Mouse (Mus musculus): ENCODE results near the gene Rnf224. TPM values are rescaled to one million over a fixed set of nuclear protein-coding genes. Genes with fewer than 3 reads are reported as not detected.

Gene Rnf224
- polyA plus RNA-seq, 1 experiment: not detected

DNA sequence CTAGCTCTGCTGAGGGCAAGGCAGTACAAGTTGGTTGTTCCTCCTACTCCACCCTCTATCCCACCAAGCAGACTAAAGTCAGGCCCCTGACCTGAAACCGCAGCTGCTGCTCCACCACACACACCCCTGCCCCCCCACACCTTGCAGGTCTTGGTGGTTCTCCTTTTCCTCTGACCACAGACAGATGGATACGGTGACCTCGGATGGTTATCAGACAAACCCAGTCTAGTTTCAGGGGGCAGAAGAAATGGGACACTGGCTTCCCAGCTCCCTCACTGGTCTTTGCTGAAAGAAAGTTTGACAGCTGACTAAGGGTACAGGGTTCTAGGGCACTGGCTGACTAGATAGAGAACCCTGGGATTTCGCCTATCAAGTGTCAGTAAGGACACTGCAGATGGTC, 3.2 kb downstream of the Rnf224 start:
- TF ChIP-seq POLR2A (IDR thresholded peaks at IDR 0.05; ENCODE audit: insufficient read depth, low read depth, low read length) (no peak), CTCF (IDR thresholded peaks at IDR 0.05; ENCODE audit: insufficient read depth, low read depth, low read length) (no peak)
- Histone ChIP-seq H3K4me1 (ENCODE audit: control insufficient read depth, insufficient read depth, low read length) (peaks cover 5% of the 10 kb centered on the region), H3K27ac (ENCODE audit: insufficient read depth, low read depth, low read length) (no peak overlapping the region), H3K4me3 (ENCODE audit: insufficient read depth, low read depth, low read length) (no peak overlapping the region)
- WGBS: 80% methylated on average over 4 of the region's 4 CpGs

DNA sequence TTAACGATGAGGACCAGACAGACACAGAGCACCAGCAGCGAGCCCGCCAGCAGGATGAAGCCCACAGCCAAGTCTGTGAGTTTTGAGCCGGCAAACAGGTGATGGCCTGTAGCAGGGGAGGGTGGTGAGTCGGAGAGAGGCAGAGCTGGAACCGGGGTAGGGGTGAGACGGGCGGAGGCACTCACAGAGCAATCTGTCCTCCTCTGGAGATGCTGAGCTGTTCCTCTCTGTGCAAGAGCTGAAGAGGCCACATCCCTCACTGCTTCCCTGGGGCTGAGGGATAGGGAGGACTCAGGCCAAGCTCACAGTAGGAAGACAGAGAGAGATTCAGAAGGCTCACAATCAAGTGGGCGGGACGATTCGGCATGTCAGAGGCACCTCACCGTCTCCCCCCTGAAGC, 5.5 kb downstream of the Rnf224 start:
- H3K4me1 ChIP-seq (ENCODE audit: control insufficient read depth, insufficient read depth, low read length): peaks cover 5% of the 10 kb centered on the region
- no peak overlapping the region for H3K27ac ChIP-seq (ENCODE audit: insufficient read depth, low read depth, low read length)
- H3K4me3 ChIP-seq (ENCODE audit: insufficient read depth, low read depth, low read length): no peak overlapping the region
- WGBS: 56% methylated on average over 12 of the region's 12 CpGs
- TF ChIP-seq POLR2A (IDR thresholded peaks at IDR 0.05; ENCODE audit: insufficient read depth, low read depth, low read length) (no peak), CTCF (IDR thresholded peaks at IDR 0.05; ENCODE audit: insufficient read depth, low read depth, low read length) (no peak)

DNA sequence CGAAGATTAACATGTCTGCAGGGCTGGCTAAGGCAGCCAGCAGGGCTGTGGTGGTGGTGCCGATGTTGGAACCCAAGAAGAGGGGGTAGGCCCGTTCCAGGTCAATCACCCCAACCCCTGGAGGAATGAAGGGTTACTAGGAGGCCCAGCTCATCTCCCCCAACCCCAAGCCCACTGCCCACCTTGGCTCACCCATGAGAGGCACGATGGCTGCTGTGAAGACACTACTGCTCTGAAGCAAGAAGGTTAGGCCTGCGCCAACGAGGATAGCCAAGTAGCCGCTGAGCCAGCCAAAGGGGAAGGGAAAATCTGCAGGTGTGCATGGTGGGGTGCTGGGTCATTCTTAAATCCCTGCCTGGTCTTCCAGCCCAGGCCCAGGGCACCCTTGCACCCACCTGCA, 6.0 kb downstream of the Rnf224 start:
- H3K27ac ChIP-seq (ENCODE audit: insufficient read depth, low read depth, low read length): no peak overlapping the region
- 85% methylated on average over 7 of the region's 7 CpGs for WGBS
- H3K4me1 ChIP-seq (ENCODE audit: control insufficient read depth, insufficient read depth, low read length): peaks cover 5% of the 10 kb centered on the region
- no peak overlapping the region for H3K4me3 ChIP-seq (ENCODE audit: insufficient read depth, low read depth, low read length)
- no peak for TF ChIP-seq CTCF (IDR thresholded peaks at IDR 0.05; ENCODE audit: insufficient read depth, low read depth, low read length)
- no peak for TF ChIP-seq POLR2A (IDR thresholded peaks at IDR 0.05; ENCODE audit: insufficient read depth, low read depth, low read length)

DNA sequence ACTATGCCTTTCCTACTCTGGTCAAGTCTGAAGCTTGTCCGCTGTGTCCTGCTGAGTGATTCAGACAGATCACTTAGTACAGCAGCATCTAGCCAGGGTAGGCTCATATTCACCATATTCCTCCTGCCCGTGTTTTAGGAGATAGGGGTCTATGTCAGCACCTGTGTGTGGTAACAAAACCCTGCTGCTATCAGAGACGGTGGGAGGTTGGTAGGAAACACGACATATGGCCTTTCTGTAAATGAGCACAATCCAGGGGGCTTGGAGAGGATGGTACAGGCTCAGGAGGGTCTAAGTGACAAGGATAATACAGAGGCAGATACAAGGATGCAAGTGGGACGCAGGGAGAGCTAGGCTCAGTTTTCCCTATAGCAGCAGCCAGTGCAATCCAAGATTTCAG, 7.0 kb downstream of the Rnf224 start:
- no peak overlapping the region for H3K27ac ChIP-seq (ENCODE audit: insufficient read depth, low read depth, low read length)
- WGBS: 84% methylated on average over 5 of the region's 5 CpGs
- TF ChIP-seq POLR2A (IDR thresholded peaks at IDR 0.05; ENCODE audit: insufficient read depth, low read depth, low read length) (no peak), CTCF (IDR thresholded peaks at IDR 0.05; ENCODE audit: insufficient read depth, low read depth, low read length) (no peak)
- no peak overlapping the region for H3K4me3 ChIP-seq (ENCODE audit: insufficient read depth, low read depth, low read length)
- peaks cover 5% of the 10 kb centered on the region for H3K4me1 ChIP-seq (ENCODE audit: control insufficient read depth, insufficient read depth, low read length)

DNA sequence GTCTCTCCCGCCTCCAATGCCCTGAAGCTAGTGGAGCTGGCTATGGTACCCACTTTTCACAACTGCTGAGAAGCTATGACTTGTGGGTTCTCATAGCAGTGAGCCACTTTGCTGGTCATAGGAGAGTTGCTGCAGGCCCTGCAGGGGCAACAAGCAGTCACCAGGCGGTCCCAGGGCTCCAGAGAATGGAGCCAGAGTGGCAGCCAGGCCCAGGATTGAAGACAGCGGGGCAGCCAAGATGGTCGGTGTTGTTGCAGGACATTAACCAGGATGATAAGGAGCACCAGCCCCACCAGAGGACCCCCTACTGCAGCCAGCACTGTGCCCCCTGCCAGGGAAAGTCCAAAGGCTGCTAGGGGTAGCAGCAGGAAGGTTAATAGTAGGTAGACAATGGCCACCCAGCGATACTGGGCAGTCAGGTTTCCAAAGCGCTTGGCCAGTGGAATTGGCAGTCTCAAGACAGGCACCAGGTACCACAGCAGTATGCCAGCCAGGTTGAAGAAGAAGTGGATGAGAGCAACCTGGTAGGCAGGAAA, 7.5 kb downstream of the Rnf224 start:
- no peak overlapping the region for H3K4me3 ChIP-seq (ENCODE audit: insufficient read depth, low read depth, low read length)
- 73% methylated on average over 6 of the region's 6 CpGs for WGBS
- H3K27ac ChIP-seq (ENCODE audit: insufficient read depth, low read depth, low read length): no peak overlapping the region
- H3K4me1 ChIP-seq (ENCODE audit: control insufficient read depth, insufficient read depth, low read length): peaks cover 5% of the 10 kb centered on the region
- no peak for TF ChIP-seq CTCF (IDR thresholded peaks at IDR 0.05; ENCODE audit: insufficient read depth, low read depth, low read length)
- no peak for TF ChIP-seq POLR2A (IDR thresholded peaks at IDR 0.05; ENCODE audit: insufficient read depth, low read depth, low read length)

DNA sequence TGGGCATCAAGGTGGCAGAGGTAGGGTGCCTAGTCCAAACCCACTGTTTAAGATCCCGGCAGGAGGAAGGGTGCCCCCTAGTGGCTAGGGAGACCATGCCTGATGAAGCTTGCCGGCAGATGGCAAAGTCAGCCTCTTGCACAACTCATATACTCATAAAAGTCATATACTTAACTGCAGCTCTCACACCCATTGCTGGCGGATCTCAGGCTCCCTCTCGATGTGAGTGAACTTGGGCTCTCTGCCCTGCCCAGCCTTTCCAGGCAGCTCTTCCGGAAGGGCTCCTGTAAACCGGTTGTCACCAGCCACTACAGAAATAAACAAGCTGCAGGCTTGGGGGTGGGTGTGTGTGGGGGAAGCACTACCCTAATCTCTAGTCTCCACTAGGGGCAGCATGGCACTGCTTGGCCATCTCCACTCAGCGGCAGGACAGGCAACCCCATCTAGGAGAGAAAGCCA, 8.1 kb downstream of the Rnf224 start:
- Histone ChIP-seq H3K4me1 (ENCODE audit: control insufficient read depth, insufficient read depth, low read length) (peaks cover 5% of the 10 kb centered on the region), H3K4me3 (ENCODE audit: insufficient read depth, low read depth, low read length) (peak overlapping the region; percentile 24), H3K27ac (ENCODE audit: insufficient read depth, low read depth, low read length) (peak overlapping the region; percentile 34)
- TF ChIP-seq POLR2A (IDR thresholded peaks at IDR 0.05; ENCODE audit: insufficient read depth, low read depth, low read length) (no peak), CTCF (IDR thresholded peaks at IDR 0.05; ENCODE audit: insufficient read depth, low read depth, low read length) (peak; percentile 32; the same call in 1 of the 2 replicates)
- 2% methylated on average over 7 of the region's 7 CpGs for WGBS

DNA sequence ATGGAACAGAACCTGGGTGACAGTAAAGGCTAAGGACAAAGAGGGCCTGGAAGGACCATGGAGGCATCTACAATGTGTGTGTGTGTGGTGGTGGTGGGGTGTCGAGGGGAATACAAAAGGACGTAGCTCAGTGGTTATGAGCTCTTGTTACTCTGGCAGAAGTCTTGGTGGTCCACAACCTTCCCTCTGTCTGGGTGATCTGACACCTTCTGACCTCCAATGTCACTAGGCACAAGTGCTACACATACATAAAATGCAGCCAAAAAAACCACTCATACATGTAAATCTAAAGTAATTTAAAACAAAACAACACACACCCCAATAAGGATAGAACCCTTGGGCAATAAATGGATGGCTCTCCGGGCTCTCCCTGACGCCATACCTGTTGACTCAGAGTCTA, 9.2 kb downstream of the Rnf224 start:
- H3K27ac ChIP-seq (ENCODE audit: insufficient read depth, low read depth, low read length): peak overlapping the region; percentile 55; the same call in 1 of the 2 replicates
- TF ChIP-seq CTCF (IDR thresholded peaks at IDR 0.05; ENCODE audit: insufficient read depth, low read depth, low read length) (no peak), POLR2A (IDR thresholded peaks at IDR 0.05; ENCODE audit: insufficient read depth, low read depth, low read length) (no peak)
- H3K4me1 ChIP-seq (ENCODE audit: control insufficient read depth, insufficient read depth, low read length): peaks cover 5% of the 10 kb centered on the region
- WGBS: 83% methylated on average over 4 of the region's 4 CpGs
- no peak overlapping the region for H3K4me3 ChIP-seq (ENCODE audit: insufficient read depth, low read depth, low read length)

DNA sequence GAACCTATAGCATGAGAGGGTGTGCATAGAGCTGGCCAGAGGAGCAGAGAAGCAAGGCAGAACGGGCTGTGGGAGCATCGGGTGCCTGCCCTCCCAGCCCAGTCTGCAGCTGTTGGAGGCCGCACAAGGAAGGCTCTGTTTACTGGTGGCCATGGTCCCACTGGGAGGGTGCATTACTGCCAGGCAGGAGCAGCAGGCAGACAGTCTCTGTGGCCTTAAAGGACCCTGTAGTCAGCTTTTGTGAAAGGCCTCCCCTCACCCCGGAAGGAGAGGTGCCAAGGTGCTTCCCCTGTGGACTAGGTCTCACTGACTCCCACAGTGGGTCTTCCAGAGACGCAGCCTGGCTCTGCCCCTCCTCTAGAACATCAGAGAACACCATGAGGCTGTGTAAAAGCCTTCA, 9.7 kb downstream of the Rnf224 start:
- Histone ChIP-seq H3K4me1 (ENCODE audit: control insufficient read depth, insufficient read depth, low read length) (peaks cover 5% of the 10 kb centered on the region), H3K4me3 (ENCODE audit: insufficient read depth, low read depth, low read length) (no peak overlapping the region), H3K27ac (ENCODE audit: insufficient read depth, low read depth, low read length) (peak overlapping the region; percentile 55)
- TF ChIP-seq CTCF (IDR thresholded peaks at IDR 0.05; ENCODE audit: insufficient read depth, low read depth, low read length) (no peak), POLR2A (IDR thresholded peaks at IDR 0.05; ENCODE audit: insufficient read depth, low read depth, low read length) (no peak)
- WGBS: 38% methylated on average over 5 of the region's 5 CpGs

DNA sequence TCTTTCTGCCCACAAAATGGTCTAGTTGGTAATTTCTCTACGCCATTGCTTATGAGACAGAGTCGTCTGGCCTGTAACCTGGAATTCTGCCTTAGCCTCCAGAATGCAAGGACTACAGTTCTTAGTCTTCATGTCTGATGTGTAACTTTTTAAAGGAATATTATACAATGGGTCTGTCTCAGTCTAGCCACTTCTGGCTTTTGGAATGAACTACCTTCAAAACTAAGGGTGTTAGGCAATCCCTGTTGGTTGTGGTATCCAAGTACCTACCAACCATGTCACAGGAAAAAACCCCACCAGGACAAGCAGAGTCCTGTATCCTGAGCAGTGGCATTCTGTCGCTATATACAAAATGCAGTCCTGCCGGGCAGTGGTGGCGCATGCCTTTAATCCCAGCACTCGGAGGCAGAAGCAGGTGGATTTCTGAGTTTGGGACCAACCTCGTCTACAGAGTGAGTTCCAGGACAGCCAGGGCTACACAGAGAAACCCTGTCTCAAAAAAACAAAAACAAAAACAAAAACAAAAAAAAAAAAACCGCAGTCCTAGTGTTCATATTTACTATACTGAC, 10.7 kb downstream of the Rnf224 start:
- TF ChIP-seq POLR2A (IDR thresholded peaks at IDR 0.05; ENCODE audit: insufficient read depth, low read depth, low read length): no peak
- TF ChIP-seq CTCF (IDR thresholded peaks at IDR 0.05; ENCODE audit: insufficient read depth, low read depth, low read length): no peak
- 67% methylated on average over 8 of the region's 8 CpGs for WGBS
- H3K4me1 ChIP-seq (ENCODE audit: control insufficient read depth, insufficient read depth, low read length): peaks cover 5% of the 10 kb centered on the region
- H3K27ac ChIP-seq (ENCODE audit: insufficient read depth, low read depth, low read length): peak overlapping the region; percentile 57
- H3K4me3 ChIP-seq (ENCODE audit: insufficient read depth, low read depth, low read length): no peak overlapping the region

Measured in olfactory bulb, adult 2 months (tissue).